Mouse (Mus musculus) forebrain, embryonic 13.5 days (tissue): ENCODE data around the gene Abca6. TPM values are rescaled to one million over a fixed set of nuclear protein-coding genes. Genes with fewer than 3 reads are reported as not detected.

Experiments used
- ATAC-seq: fragments of 200-750 bp; cut with Nextera tagmentation; 2 replicates; pipeline ENCODE4 v1.8.0; 2017
- H3K27ac ChIP-seq: fragments of 300-500 bp; sonication (generic); 2 replicates; pipeline ENCODE4 v1.5.1; 2015; ENCODE audit warnings: inconsistent platforms, mild to moderate bottlenecking, moderate library complexity
- H3K27me3 ChIP-seq: fragments of 300-500 bp; sonication (generic); 2 replicates; pipeline ENCODE4 v1.6.1; 2015; ENCODE audit warnings: mild to moderate bottlenecking, inconsistent platforms
- H3K36me3 ChIP-seq: fragments of 300-500 bp; sonication (generic); 2 replicates; pipeline ENCODE4 v1.6.1; 2015; ENCODE audit warnings: mild to moderate bottlenecking, inconsistent platforms; ENCODE audit not compliant: poor library complexity, severe bottlenecking
- H3K4me1 ChIP-seq: fragments of 300-500 bp; sonication (generic); 2 replicates; pipeline ENCODE4 v1.6.1; 2015; ENCODE audit warnings: inconsistent platforms
- H3K4me2 ChIP-seq: fragments of 300-500 bp; sonication (generic); 2 replicates; pipeline ENCODE4 v1.6.1; 2015; ENCODE audit warnings: inconsistent platforms, mild to moderate bottlenecking, moderate library complexity
- H3K4me3 ChIP-seq: fragments of 300-500 bp; sonication (generic); 2 replicates; pipeline ENCODE4 v1.5.1; 2015; ENCODE audit warnings: mild to moderate bottlenecking, inconsistent platforms
- H3K9ac ChIP-seq: fragments of 300-500 bp; sonication (generic); 2 replicates; pipeline ENCODE4 v1.6.1; 2015; ENCODE audit warnings: mild to moderate bottlenecking, inconsistent platforms
- H3K9me3 ChIP-seq: fragments of 300-500 bp; sonication (generic); replicated peaks from 2 replicates; pipeline ENCODE4 v1.6.1; 2016; ENCODE audit warnings: inconsistent platforms
- WGBS: fragments of 180-500 bp; shearing (Covaris S2); methylation state at CpG from one replicate; pipeline ENCODE4 v1.1.7; 2015; 5-methylcytosine and 5-hydroxymethylcytosine counted together
- polyA plus RNA-seq: library from polyadenylated mRNA; unstranded; fragments of >200 nt; fragmentation: Nextera tagmentation; extraction: Ambion mirVana; gene quantifications from 2 replicates; pipeline ENCODE4 v1.2.1, GENCODE M21; 2015

Abca6 gene
- polyA plus RNA-seq, 1 experiment from 2014 or later, result 0.04 TPM

DNA sequence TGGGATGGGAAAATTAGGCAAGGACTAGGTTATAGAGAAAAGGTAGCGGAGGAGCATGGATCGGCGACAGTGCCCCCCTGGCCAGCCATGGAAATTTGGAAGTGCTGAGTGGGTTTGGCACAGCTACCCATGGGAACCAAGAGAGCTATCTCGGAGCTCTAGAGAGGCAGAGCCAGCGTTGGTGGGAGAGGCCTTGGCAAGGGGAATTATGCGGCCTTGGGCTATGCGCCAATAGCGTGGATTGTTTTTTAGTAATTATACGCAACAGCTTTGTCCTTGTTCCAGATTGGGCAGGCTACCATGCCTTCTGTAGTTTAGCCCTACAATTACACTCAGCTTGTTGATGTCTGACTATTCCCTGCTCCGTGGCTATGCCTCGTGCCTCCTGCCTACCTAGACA, 15.2 kb upstream of the Abca6 start:
- Histone ChIP-seq H3K4me3 (no peak overlapping the region), H3K4me2 (no peak overlapping the region), H3K4me1 (peaks cover 7% of the 10 kb centered on the region; the same call in 1 of the 2 replicates), H3K27me3 (no peaks in the 10 kb centered on the region), H3K27ac (no peak overlapping the region), H3K9ac (no peak overlapping the region), H3K36me3 (no peaks in the 10 kb centered on the region), H3K9me3 (no peaks in the 10 kb centered on the region)
- ATAC-seq, result peak; percentile 66
- WGBS, result 68% methylated on average over 11 of the region's 11 CpGs

DNA sequence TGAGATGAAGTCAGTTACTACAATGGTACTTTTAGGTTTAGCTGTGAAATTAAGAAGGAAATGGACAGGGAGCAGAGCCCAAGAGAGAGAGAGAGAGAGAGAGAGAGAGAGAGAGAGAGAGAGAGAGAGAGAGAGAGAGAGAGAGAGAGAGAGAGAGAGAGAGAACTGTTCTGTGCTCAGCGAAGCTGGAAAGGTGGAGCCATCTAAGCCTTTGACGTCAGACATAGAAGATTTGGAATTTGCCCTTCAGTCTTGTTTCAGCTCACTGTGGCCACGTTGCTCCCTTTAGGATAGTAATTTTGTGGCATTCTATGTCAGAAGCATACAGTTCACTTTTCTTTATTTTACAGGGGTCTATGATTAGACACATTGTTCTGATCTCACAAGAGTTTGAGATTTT, 10.3 kb upstream of the Abca6 start:
- H3K27me3 ChIP-seq, result no peaks in the 10 kb centered on the region
- 86% methylated on average over 3 of the region's 3 CpGs for WGBS

DNA sequence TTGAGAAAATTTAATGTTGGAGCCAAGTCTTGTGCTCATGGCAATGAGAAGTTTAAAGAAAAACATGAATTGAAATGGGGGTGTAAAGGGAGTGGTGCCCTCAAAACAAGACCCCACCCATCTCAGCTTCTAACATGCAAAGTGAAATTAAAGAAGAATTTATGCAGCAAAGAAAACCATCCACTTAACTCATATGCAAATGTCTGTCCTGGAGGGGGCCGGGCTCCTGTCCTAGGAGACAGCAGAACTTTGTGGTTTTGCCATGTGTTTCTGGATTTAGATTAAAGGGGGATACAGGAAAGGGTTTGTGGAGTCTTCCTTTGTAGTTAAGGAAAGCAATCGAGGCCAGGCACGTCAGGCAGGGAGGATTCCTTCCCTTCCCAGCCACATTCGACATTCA, 6.3 kb upstream of the Abca6 start:
- WGBS, result 83% methylated on average over 4 of the region's 4 CpGs
- Histone ChIP-seq H3K27me3 (no peaks in the 10 kb centered on the region), H3K36me3 (no peaks in the 10 kb centered on the region), H3K4me2 (no peak overlapping the region), H3K4me3 (no peak overlapping the region), H3K27ac (no peak overlapping the region), H3K9ac (no peak overlapping the region), H3K4me1 (no peaks in the 10 kb centered on the region), H3K9me3 (peaks cover 7% of the 10 kb centered on the region)
- no peak for ATAC-seq

More for the DNA sequence above, 10.3 kb upstream of the Abca6 start:
- no peak overlapping the region for H3K27ac ChIP-seq
- H3K36me3 ChIP-seq, result no peaks in the 10 kb centered on the region
- H3K4me2 ChIP-seq, result no peak overlapping the region
- H3K4me3 ChIP-seq, result no peak overlapping the region
- H3K9me3 ChIP-seq, result peaks cover 7% of the 10 kb centered on the region
- no peak for ATAC-seq
- H3K4me1 ChIP-seq, result peaks cover 3% of the 10 kb centered on the region; the same call in 1 of the 2 replicates
- H3K9ac ChIP-seq, result no peak overlapping the region

DNA sequence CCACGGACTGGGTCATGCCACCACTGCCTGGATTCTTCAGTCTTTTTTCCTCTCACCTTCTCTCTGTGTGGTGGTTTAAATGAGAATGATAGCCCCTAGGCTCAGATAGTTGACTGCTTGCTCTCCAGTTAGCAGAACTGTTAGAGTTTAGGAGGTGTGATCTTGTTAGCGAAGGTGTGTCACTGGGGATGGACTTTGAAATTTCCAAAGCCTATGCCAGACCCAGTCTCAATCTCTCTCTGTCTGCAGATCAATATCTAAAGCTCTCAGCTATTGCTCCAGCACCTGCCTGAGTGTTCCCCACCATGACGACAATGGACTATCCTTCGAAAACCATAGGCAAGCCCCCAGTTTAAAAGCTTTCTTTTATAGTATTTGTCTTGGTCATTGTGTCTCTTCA, 5.5 kb upstream of the Abca6 start:
- no peaks in the 10 kb centered on the region for H3K4me1 ChIP-seq
- H3K27me3 ChIP-seq, result no peaks in the 10 kb centered on the region
- H3K9ac ChIP-seq, result no peak overlapping the region
- H3K4me3 ChIP-seq, result no peak overlapping the region
- WGBS, result 91% methylated on average over 4 of the region's 4 CpGs
- H3K27ac ChIP-seq, result no peak overlapping the region
- no peak overlapping the region for H3K4me2 ChIP-seq
- peaks cover 7% of the 10 kb centered on the region for H3K9me3 ChIP-seq
- ATAC-seq, result no peak
- H3K36me3 ChIP-seq, result no peaks in the 10 kb centered on the region

- H3K4me2 ChIP-seq, result no peak overlapping the region
- 85% methylated on average over 3 of the region's 3 CpGs for WGBS
- no peaks in the 10 kb centered on the region for H3K4me1 ChIP-seq
- no peak overlapping the region for H3K9ac ChIP-seq
- H3K4me3 ChIP-seq, result no peak overlapping the region
- no peaks in the 10 kb centered on the region for H3K27me3 ChIP-seq
- H3K9me3 ChIP-seq, result no peaks in the 10 kb centered on the region
- ATAC-seq, result no peak
- H3K36me3 ChIP-seq, result no peaks in the 10 kb centered on the region
- no peak overlapping the region for H3K27ac ChIP-seq
Observed at GRCm38 (mm10) chr11:110252256-110252655, 680 bp upstream of the Abca6 start.

DNA sequence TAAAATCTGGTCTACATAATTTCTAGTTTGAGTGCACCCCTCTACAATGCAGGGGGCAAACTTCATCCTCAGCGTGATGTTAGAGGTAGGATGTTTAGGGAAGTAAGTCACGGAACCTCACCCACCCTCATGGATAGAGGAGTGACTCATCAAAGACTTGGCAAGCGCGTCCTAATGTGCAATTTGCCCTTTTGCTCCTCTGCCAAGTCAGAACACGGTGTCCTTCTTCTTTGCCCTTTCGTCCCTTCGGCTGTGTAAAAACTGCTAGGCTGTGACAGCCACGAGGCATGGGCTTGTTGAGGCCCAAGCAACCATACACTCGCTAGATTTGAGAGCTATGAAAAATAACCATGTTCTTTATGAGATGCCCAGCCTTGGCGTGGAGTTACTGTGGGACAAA, 6.8 kb downstream of the Abca6 start:
- H3K36me3 ChIP-seq, result no peaks in the 10 kb centered on the region
- H3K27me3 ChIP-seq, result no peaks in the 10 kb centered on the region
- no peak overlapping the region for H3K27ac ChIP-seq
- H3K9ac ChIP-seq, result no peak overlapping the region
- H3K9me3 ChIP-seq, result no peaks in the 10 kb centered on the region
- H3K4me3 ChIP-seq, result no peak overlapping the region
- H3K4me1 ChIP-seq, result no peaks in the 10 kb centered on the region
- WGBS, result 95% methylated on average over 10 of the region's 10 CpGs
- ATAC-seq, result no peak
- H3K4me2 ChIP-seq, result no peak overlapping the region

- no peak for ATAC-seq
- H3K9ac ChIP-seq, result no peak overlapping the region
Observed at GRCm38 (mm10) chr11:110237466-110237865, 14.1 kb downstream of the Abca6 start.

GRCm38 (mm10) chr11:110232975-110233374, 18.6 kb downstream of the Abca6 start:
- Histone ChIP-seq H3K4me2 (no peak overlapping the region), H3K9me3 (no peaks in the 10 kb centered on the region), H3K36me3 (no peaks in the 10 kb centered on the region), H3K27ac (no peak overlapping the region), H3K9ac (no peak overlapping the region), H3K4me1 (no peaks in the 10 kb centered on the region), H3K4me3 (no peak overlapping the region), H3K27me3 (no peaks in the 10 kb centered on the region)
- no peak for ATAC-seq

More at GRCm38 (mm10) chr11:110237466-110237865, 14.1 kb downstream of the Abca6 start:
- H3K4me3 ChIP-seq, result no peak overlapping the region
- no peaks in the 10 kb centered on the region for H3K27me3 ChIP-seq
- H3K36me3 ChIP-seq, result no peaks in the 10 kb centered on the region
- 98% methylated on average over 2 of the region's 2 CpGs for WGBS
- H3K4me1 ChIP-seq, result no peaks in the 10 kb centered on the region
- no peak overlapping the region for H3K27ac ChIP-seq
- H3K9me3 ChIP-seq, result no peaks in the 10 kb centered on the region
- H3K4me2 ChIP-seq, result no peak overlapping the region

- no peaks in the 10 kb centered on the region for H3K9me3 ChIP-seq
- no peak for ATAC-seq
Observed at GRCm38 (mm10) chr11:110217118-110217517, 34.5 kb downstream of the Abca6 start.

DNA sequence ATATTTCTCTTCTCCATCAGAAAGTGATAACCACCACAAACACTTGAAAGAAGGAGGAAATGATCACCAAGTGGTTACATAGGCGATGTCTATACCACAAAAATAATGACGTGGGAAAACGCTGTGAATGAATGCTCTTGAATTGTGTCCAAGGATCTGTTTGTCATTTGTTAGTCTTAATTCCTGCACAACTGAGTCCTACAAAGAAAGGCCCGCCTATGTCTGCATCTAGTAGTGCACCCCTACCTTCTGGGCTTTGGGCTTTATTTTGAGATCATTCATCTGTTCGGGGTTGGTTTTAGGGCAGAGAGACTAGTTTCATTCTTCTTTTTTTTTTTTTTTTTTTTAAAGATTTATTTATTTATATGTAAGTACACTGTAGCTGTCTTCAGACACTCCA, 47.6 kb downstream of the Abca6 start:
- Histone ChIP-seq H3K9me3 (no peaks in the 10 kb centered on the region), H3K9ac (no peak overlapping the region), H3K27me3 (no peaks in the 10 kb centered on the region), H3K36me3 (no peaks in the 10 kb centered on the region), H3K4me3 (no peak overlapping the region), H3K4me1 (no peaks in the 10 kb centered on the region), H3K27ac (no peak overlapping the region), H3K4me2 (no peak overlapping the region)
- WGBS, result 89% methylated on average over 5 of the region's 5 CpGs
- ATAC-seq, result no peak

More at GRCm38 (mm10) chr11:110217118-110217517, 34.5 kb downstream of the Abca6 start:
- Histone ChIP-seq H3K4me3 (no peak overlapping the region), H3K27ac (no peak overlapping the region), H3K36me3 (no peaks in the 10 kb centered on the region), H3K4me1 (no peaks in the 10 kb centered on the region), H3K27me3 (no peaks in the 10 kb centered on the region), H3K4me2 (no peak overlapping the region), H3K9ac (no peak overlapping the region)

- no peak for ATAC-seq
- Histone ChIP-seq H3K4me2 (no peak overlapping the region), H3K4me1 (no peaks in the 10 kb centered on the region), H3K36me3 (no peaks in the 10 kb centered on the region), H3K27ac (no peak overlapping the region), H3K4me3 (no peak overlapping the region), H3K9ac (no peak overlapping the region), H3K9me3 (no peaks in the 10 kb centered on the region), H3K27me3 (no peaks in the 10 kb centered on the region)
- WGBS, result 74% methylated on average over 3 of the region's 3 CpGs
Observed at GRCm38 (mm10) chr11:110198882-110199281, 52.7 kb downstream of the Abca6 start.

- H3K4me2 ChIP-seq, result no peak overlapping the region
- no peak overlapping the region for H3K4me3 ChIP-seq
- no peaks in the 10 kb centered on the region for H3K9me3 ChIP-seq
- no peak overlapping the region for H3K27ac ChIP-seq
- no peak overlapping the region for H3K9ac ChIP-seq
- ATAC-seq, result no peak
- H3K27me3 ChIP-seq, result no peaks in the 10 kb centered on the region
- H3K36me3 ChIP-seq, result no peaks in the 10 kb centered on the region
- no peaks in the 10 kb centered on the region for H3K4me1 ChIP-seq
- WGBS, result 86% methylated on average over 8 of the region's 8 CpGs
Observed at GRCm38 (mm10) chr11:110196561-110197306, 54.8 kb downstream of the Abca6 start.

GRCm38 (mm10) chr11:110195310-110195709, 56.3 kb downstream of the Abca6 start:
- no peaks in the 10 kb centered on the region for H3K36me3 ChIP-seq
- H3K4me3 ChIP-seq, result no peak overlapping the region
- H3K27me3 ChIP-seq, result no peaks in the 10 kb centered on the region
- H3K4me1 ChIP-seq, result no peaks in the 10 kb centered on the region
- no peaks in the 10 kb centered on the region for H3K9me3 ChIP-seq
- ATAC-seq, result no peak
- WGBS, result 97% methylated on average over 4 of the region's 4 CpGs
- no peak overlapping the region for H3K4me2 ChIP-seq
- no peak overlapping the region for H3K27ac ChIP-seq
- H3K9ac ChIP-seq, result no peak overlapping the region
